Mouse (Mus musculus) E14TG2a.4 (cell line): ENCODE data around the gene Exo5.

Source experiments
- CTCF ChIP-seq: conservative IDR thresholded peaks from 2 replicates; pipeline ENCODE4 v1.5.1; 2014; ENCODE audit warnings: low read length
- POU5F1 ChIP-seq: IDR thresholded peaks from 2 replicates; pipeline ENCODE4 v1.6.1; 2014; ENCODE audit warnings: low read length, borderline replicate concordance

DNA sequence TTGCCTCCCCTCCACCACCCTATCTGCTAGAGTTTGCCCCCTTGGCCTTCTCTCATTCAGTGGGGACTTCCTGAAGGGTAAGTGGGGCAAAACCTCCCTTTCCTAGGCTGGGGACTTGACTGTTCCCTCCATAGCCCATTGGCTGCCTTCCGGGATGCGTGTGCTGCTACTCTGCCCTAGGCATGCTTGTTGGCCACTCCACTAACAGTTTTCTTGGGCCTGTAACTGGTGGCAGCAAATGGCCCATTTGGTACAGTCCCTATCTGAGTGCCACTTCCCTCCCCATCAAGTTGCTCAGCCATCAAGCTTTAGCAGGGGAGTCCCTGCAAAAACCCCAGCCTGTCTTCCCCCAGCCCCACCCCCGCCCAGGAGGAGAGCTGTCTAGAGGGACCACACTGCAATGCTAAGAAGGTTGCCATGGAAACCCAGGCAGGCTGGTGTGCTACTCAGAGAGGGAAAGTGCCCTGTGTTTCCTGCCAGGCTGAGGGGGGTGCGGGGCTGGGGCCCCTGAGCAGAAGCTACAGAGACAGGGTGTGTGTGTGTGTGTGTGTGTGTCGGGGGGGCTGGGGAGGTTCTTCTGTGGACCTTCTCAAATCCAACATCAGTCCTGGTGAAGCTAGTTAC, 42.7 kb downstream of the Exo5 start:
- TF ChIP-seq CTCF (no peak), POU5F1 (no peak)
